In genomic region chr1:114781914-114782313, GRCm38 (mm10) we compare ENCODE assay signal across 28 mouse cellular contexts.
A peak's percentile ranks its signal among the peaks of the same experiment; 100 is the strongest.
DNase-seq lines count a peak whose midpoint lies in the region; ATAC-seq lines count a peak whose summit lies in the region.
"Had no signal": no experiment of that assay in that cellular context is flagged by ENCODE, and none has a peak within 500 bp of the region (broad histone marks: within the 10 kb centered on the region; RNA-seq: fewer than 3 reads in every experiment).

No protein-coding gene starts in this region.

- no peaks in the 10 kb centered on the region for H3K27me3 ChIP-seq in heart, embryonic 13.5 days (replicated peaks)
- no peaks in the 10 kb centered on the region for H3K27me3 ChIP-seq in heart, embryonic 12.5 days (replicated peaks)
- H3K27me3 ChIP-seq in heart, embryonic 15.5 days: no peaks in the 10 kb centered on the region
- H3K27me3 ChIP-seq: embryonic facial prominence, embryonic 13.5 days; forebrain, embryonic 12.5 days; forebrain, embryonic 15.5 days; hindbrain, embryonic 13.5 days; intestine, embryonic 15.5 days had no signal

- no peaks in the 10 kb centered on the region for H3K4me1 ChIP-seq in heart, embryonic 13.5 days
- H3K4me1 ChIP-seq in heart, embryonic 12.5 days (replicated peaks): no peaks in the 10 kb centered on the region
- H3K4me1 ChIP-seq in heart, embryonic 15.5 days (replicated peaks): no peaks in the 10 kb centered on the region
- H3K4me1 ChIP-seq: embryonic facial prominence, embryonic 10.5 days; embryonic facial prominence, embryonic 13.5 days; forebrain, embryonic 12.5 days; forebrain, embryonic 15.5 days; hindbrain, embryonic 10.5 days; hindbrain, embryonic 13.5 days; intestine, embryonic 15.5 days had no signal

- no peak overlapping the region for H3K4me2 ChIP-seq in heart, embryonic 13.5 days
- H3K4me2 ChIP-seq in heart, embryonic 12.5 days: no peak overlapping the region
- H3K4me2 ChIP-seq in heart, embryonic 15.5 days: no peak overlapping the region
- H3K4me2 ChIP-seq: embryonic facial prominence, embryonic 13.5 days; forebrain, embryonic 12.5 days; forebrain, embryonic 15.5 days; hindbrain, embryonic 13.5 days; intestine, embryonic 15.5 days had no signal

- no peak overlapping the region for H3K4me3 ChIP-seq in heart, embryonic 13.5 days
- no peak overlapping the region for H3K4me3 ChIP-seq in heart, embryonic 12.5 days
- H3K4me3 ChIP-seq in heart, embryonic 15.5 days: no peak overlapping the region
- H3K4me3 ChIP-seq: embryonic facial prominence, embryonic 10.5 days; embryonic facial prominence, embryonic 13.5 days; erythroblast, embryonic 14.5 days; forebrain, embryonic 12.5 days; forebrain, embryonic 15.5 days; hindbrain, embryonic 10.5 days; hindbrain, embryonic 13.5 days; intestine, embryonic 15.5 days had no signal

- ATAC-seq in heart, embryonic 13.5 days (ENCODE audit: extremely low read depth, insufficient number of reproducible peaks, low FRiP score, low TSS enrichment): peak; percentile 51; the same call in 1 of the 2 replicates
- ATAC-seq in heart, embryonic 12.5 days (ENCODE audit: insufficient number of reproducible peaks, low FRiP score): no peak; the same call in 1 of the 2 replicates
- 0 out of 2 replicates have a peak, but pooled peaks have one; percentile 39 for ATAC-seq in heart, embryonic 15.5 days (replicated peaks; ENCODE audit: insufficient number of reproducible peaks, insufficient read depth, low FRiP score, low read depth)
- ATAC-seq: CD4-positive, CD25-positive, alpha-beta regulatory T cell, adult 4 months; forebrain, embryonic 15.5 days; hindbrain, embryonic 16.5 days; intestine, embryonic 15.5 days had no signal

- no peak overlapping the region for H3K9ac ChIP-seq in heart, embryonic 13.5 days
- H3K9ac ChIP-seq in heart, embryonic 12.5 days: no peak overlapping the region
- no peak overlapping the region for H3K9ac ChIP-seq in heart, embryonic 15.5 days
- H3K9ac ChIP-seq: embryonic facial prominence, embryonic 13.5 days; forebrain, embryonic 12.5 days; forebrain, embryonic 15.5 days; hindbrain, embryonic 13.5 days; intestine, embryonic 15.5 days had no signal

- intact Hi-C loops in heart, postnatal 25 days (cut with DNase I): no loop called here

- H3K27ac ChIP-seq in heart, embryonic 13.5 days (replicated peaks): no peak overlapping the region
- no peak overlapping the region for H3K27ac ChIP-seq in heart, embryonic 12.5 days (ENCODE audit: poor library complexity, severe bottlenecking)
- no peak overlapping the region for H3K27ac ChIP-seq in heart, embryonic 15.5 days
- H3K27ac ChIP-seq: embryonic facial prominence, embryonic 10.5 days; embryonic facial prominence, embryonic 13.5 days; forebrain, embryonic 12.5 days; forebrain, embryonic 15.5 days; hindbrain, embryonic 10.5 days; hindbrain, embryonic 13.5 days; intestine, embryonic 15.5 days had no signal

- DNase-seq in heart, adult 8-10 months (ENCODE audit: low spot score): peak; percentile 19
- no peak for DNase-seq in heart, postnatal 25 days (ENCODE audit: low spot score)
- peak; percentile 1 for DNase-seq in brain, adult 2 months (ENCODE audit: low read depth, low spot score)
- DNase-seq in thymus, adult 18-20 months: no peak
- DNase-seq in frontal cortex, adult 2 months (ENCODE audit: extremely low spot score in 1 of 2, low spot score in 1 of 2): no peak
- DNase-seq: adrenal gland, adult 2 months; adrenal gland, postnatal 14 days; cerebellum, adult 11-12 months; cerebellum, adult 8-10 months; cerebellum, postnatal 10 days; cerebellum, postnatal 36 days; embryo, embryonic 11 days; gastrocnemius, postnatal 10 days; gastrocnemius, postnatal 36 days; kidney, adult 2 months had no signal

- H3K9me3 ChIP-seq in heart, embryonic 13.5 days: no peaks in the 10 kb centered on the region
- no peaks in the 10 kb centered on the region for H3K9me3 ChIP-seq in heart, embryonic 12.5 days (replicated peaks)
- no peaks in the 10 kb centered on the region for H3K9me3 ChIP-seq in heart, embryonic 15.5 days (replicated peaks)
- H3K9me3 ChIP-seq: embryonic facial prominence, embryonic 10.5 days; embryonic facial prominence, embryonic 13.5 days; forebrain, embryonic 12.5 days; forebrain, embryonic 15.5 days; hindbrain, embryonic 10.5 days; hindbrain, embryonic 13.5 days; intestine, embryonic 15.5 days had no signal

- WGBS in heart, embryonic 13.5 days: 50% methylated on average over 3 of the region's 3 CpGs
- WGBS in heart, embryonic 12.5 days: 53% methylated on average over 3 of the region's 3 CpGs
- 54% methylated on average over 3 of the region's 3 CpGs for WGBS in heart, embryonic 15.5 days

- H3K36me3 ChIP-seq in heart, embryonic 13.5 days: no peaks in the 10 kb centered on the region
- H3K36me3 ChIP-seq in heart, embryonic 12.5 days: no peaks in the 10 kb centered on the region
- H3K36me3 ChIP-seq in heart, embryonic 15.5 days: no peaks in the 10 kb centered on the region
- H3K36me3 ChIP-seq: embryonic facial prominence, embryonic 10.5 days; embryonic facial prominence, embryonic 13.5 days; forebrain, embryonic 12.5 days; forebrain, embryonic 15.5 days; hindbrain, embryonic 10.5 days; hindbrain, embryonic 13.5 days; intestine, embryonic 15.5 days had no signal

Comparison
In these comparisons a context has a peak if more than half of its experiments do, and no peak if none do; other contexts are left out.
1. DNase-seq: peak in heart, adult 8-10 months (single experiment) and brain, adult 2 months (single experiment); none in heart, postnatal 25 days (single experiment), thymus, adult 18-20 months (0 of 2) and frontal cortex, adult 2 months (0 of 2).